Mouse (Mus musculus) ES-E14 (cell line): ENCODE measurements around the gene Ncapd3. TPM values are rescaled to one million over a fixed set of nuclear protein-coding genes. Genes with fewer than 3 reads are reported as not detected.

Source experiments
- DNase-seq: peaks from one replicate; pipeline ENCODE4 v3.0.0-alpha.2; 2013; ENCODE audit warnings: low read depth, low spot score
- H3K27ac ChIP-seq: 2 replicates; pipeline ENCODE4 v1.5.1; 2012; ENCODE audit warnings: low read depth, mild to moderate bottlenecking, low read length, moderate library complexity, mixed read lengths; ENCODE audit not compliant: poor library complexity, insufficient read depth, severe bottlenecking
- H3K36me3 ChIP-seq: 2 replicates; pipeline ENCODE4 v1.6.1; 2012; ENCODE audit warnings: mild to moderate bottlenecking, low read length, moderate library complexity, mixed read lengths; ENCODE audit not compliant: control insufficient read depth, poor library complexity, insufficient read depth, severe bottlenecking
- H3K4me1 ChIP-seq, 2 experiments: fragments of 150-350 bp in 1 of 2; sonication (generic) in 1 of 2; 2 replicates each; pipeline ENCODE4 v1.6.1; 2012; ENCODE audit warnings: low read length in 2 of 2, mild to moderate bottlenecking in 1 of 2, mixed read lengths in 1 of 2; ENCODE audit not compliant: control insufficient read depth in 2 of 2, insufficient read depth in 2 of 2, poor library complexity in 1 of 2
- H3K4me3 ChIP-seq, 2 experiments: fragments of 150-350 bp in 1 of 2; sonication (generic) in 1 of 2; 2 replicates each; pipeline ENCODE4 v1.5.1; 2012; ENCODE audit warnings: low read length in 2 of 2, low read depth in 1 of 2, mild to moderate bottlenecking in 1 of 2, mixed read lengths in 1 of 2; ENCODE audit not compliant: insufficient read depth in 1 of 2, poor library complexity in 1 of 2, severe bottlenecking in 1 of 2
- H3K9ac ChIP-seq: 2 replicates; pipeline ENCODE4 v1.6.1; 2012; ENCODE audit warnings: low read depth, mild to moderate bottlenecking, low read length, mixed read lengths; ENCODE audit not compliant: poor library complexity, insufficient read depth, severe bottlenecking
- H3K9me3 ChIP-seq: fragments of 150-350 bp; sonication (generic); 2 replicates; pipeline ENCODE4 v1.6.1; 2012; ENCODE audit warnings: low read depth, mild to moderate bottlenecking, low read length; ENCODE audit not compliant: control insufficient read depth, insufficient read depth
- CHD2 ChIP-seq: IDR thresholded peaks from 2 replicates; pipeline ENCODE4 v1.6.1; 2014; ENCODE audit warnings: mild to moderate bottlenecking, low read depth, low read length, inconsistent platforms
- HCFC1 ChIP-seq: IDR thresholded peaks from 2 replicates; pipeline ENCODE4 v1.6.1; 2012; ENCODE audit warnings: low read length, inconsistent platforms, borderline replicate concordance; ENCODE audit not compliant: insufficient read depth
- MAFK ChIP-seq: IDR thresholded peaks from 2 replicates; pipeline ENCODE4 v1.6.1; 2014; ENCODE audit warnings: mild to moderate bottlenecking, low read depth, low read length, inconsistent platforms; ENCODE audit not compliant: insufficient read depth
- ZC3H11A ChIP-seq: IDR thresholded peaks from 2 replicates; pipeline ENCODE4 v1.6.1; 2012; ENCODE audit warnings: low read depth, mild to moderate bottlenecking, inconsistent platforms, low read length, borderline replicate concordance
- ZNF384 ChIP-seq: IDR thresholded peaks from 2 replicates; pipeline ENCODE4 v1.6.1; 2012; ENCODE audit warnings: low read depth, low read length, inconsistent platforms
- in situ Hi-C, 2 experiments: fragments of 600-800 bp; cut with MboI; formaldehyde crosslinking; loops; one replicate each; pipeline ENCODE4 v1.15.1; 2025; ENCODE audit warnings: low sequenced_read_pairs in 2 of 2, inconsistent platforms in 1 of 2; ENCODE audit not compliant: unreplicated experiment in 2 of 2
- total RNA-seq: library from RNA; depleted of rRNA; stranded (reverse); fragments of 300-350 nt; gene quantifications from 2 replicates; pipeline ENCODE4 v1.2.3, GENCODE M21; 2012

The Ncapd3 gene
- total RNA-seq, 1 experiment, result 41.5 TPM

DNA sequence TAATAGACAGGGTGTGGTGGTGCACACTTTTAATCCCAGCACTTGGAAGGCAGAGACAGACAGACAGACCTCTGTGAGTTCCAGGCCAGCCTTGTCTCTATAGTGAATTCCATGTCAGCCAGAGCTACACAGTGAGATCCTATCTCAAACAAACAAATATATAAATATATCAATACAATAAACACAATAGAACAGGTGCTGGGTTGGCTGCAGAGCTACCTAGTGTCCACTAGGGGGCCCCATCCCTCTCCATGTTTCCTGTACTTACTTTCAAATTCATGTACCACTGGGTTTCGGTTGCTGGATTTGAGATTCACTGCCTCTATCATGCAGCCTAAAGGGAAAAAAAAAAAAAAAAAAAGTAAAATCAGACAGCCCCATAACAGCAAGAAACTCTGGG lies 76.1 kb downstream of the Ncapd3 start:
- no peak for TF ChIP-seq MAFK
- no peak for TF ChIP-seq ZC3H11A
- TF ChIP-seq CHD2, result no peak
- no peak for TF ChIP-seq ZNF384
- TF ChIP-seq HCFC1, result no peak
- peak; percentile 36 for DNase-seq
- H3K4me1 ChIP-seq, result peaks cover 0 to 4% of the 10 kb centered on the region in 2 experiments; a peak in 1 of 4 replicates
- H3K27ac ChIP-seq, result no peak overlapping the region
- no peaks in the 10 kb centered on the region for H3K9me3 ChIP-seq
- H3K36me3 ChIP-seq, result peaks cover 3% of the 10 kb centered on the region; the same call in 1 of the 2 replicates
- H3K9ac ChIP-seq, result no peak overlapping the region
- in situ Hi-C loops, result no loop called here
- no peak overlapping the region for H3K4me3 ChIP-seq

DNA sequence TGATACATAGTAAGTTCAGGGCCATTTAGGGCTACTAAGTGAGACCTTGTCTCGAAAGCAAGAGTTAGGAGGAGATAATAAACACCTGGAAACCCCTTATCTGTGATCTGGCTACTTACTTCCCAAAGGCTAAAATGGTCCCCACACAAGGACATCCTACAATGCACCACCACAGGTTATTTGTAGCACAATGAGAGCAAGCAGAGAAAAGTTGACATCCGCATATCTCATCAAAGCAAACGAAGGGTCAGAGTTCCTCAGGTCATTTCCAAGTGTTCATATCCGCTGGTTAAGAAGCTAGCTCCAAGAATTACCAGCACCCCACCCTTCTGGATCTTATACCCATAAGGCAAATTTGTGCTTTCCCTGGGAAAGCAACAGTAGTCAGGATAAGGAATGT lies 78.5 kb downstream of the Ncapd3 start:
- H3K4me3 ChIP-seq, result no peak overlapping the region
- no peaks in the 10 kb centered on the region for H3K36me3 ChIP-seq
- in situ Hi-C loops, result no loop called here
- TF ChIP-seq ZNF384, result no peak
- no peak for TF ChIP-seq HCFC1
- TF ChIP-seq CHD2, result no peak
- TF ChIP-seq MAFK, result no peak
- no peak for DNase-seq
- H3K4me1 ChIP-seq, result peaks cover 0 to 4% of the 10 kb centered on the region in 2 experiments; a peak in 1 of 4 replicates
- no peaks in the 10 kb centered on the region for H3K9me3 ChIP-seq
- H3K27ac ChIP-seq, result no peak overlapping the region
- H3K9ac ChIP-seq, result no peak overlapping the region

DNA sequence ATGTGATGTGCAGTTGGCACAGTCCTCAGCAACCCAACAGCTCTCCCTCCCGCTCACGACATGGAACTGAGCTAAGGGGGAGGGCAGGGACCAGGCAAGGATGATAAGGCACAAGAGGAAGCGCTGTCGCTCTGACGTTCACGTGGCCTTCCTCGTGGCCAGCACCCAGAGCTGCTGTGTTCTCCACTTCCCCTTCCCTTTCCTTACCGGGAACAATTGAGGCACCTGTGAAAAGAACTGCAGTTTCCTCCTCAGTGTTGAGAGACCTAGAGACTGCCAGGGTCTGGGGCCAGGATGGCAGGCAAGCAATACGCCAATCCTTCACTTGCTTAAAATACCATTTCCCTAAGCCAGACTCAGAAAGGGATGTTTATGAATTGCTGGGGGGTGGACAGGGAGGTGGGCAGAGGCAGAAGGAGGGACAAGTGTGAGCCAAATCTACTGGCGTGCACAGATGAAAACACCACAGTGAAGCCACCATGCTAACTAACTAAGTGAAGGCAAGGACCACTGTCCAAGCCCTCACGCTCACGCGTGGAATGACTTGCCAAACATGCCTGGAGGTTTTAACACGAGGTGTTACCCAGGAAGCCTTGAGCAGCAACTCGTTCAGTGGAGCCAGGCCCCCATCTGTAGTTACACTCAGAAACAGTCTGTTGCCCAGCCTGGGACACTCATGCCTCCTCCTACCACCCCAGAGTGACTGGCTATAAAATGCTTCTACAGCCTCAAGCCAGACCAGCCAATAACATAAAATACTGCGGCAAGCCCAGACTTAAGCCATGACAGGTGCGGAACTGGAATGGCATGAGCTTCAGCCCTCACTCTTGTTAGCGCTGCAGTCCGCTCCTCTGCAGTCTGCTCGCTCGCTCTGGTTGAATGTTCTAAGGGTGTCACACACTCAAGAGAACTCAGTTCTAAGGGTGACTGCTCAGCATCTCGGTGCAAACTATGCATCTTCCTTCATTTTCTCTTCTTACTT lies 79.8 kb downstream of the Ncapd3 start:
- TF ChIP-seq ZNF384 (no peak), MAFK (no peak), ZC3H11A (no peak), HCFC1 (no peak), CHD2 (no peak)
- peaks cover 0 to 4% of the 10 kb centered on the region in 2 experiments; a peak in 1 of 4 replicates for H3K4me1 ChIP-seq
- no peak overlapping the region for H3K27ac ChIP-seq
- no peaks in the 10 kb centered on the region for H3K36me3 ChIP-seq
- DNase-seq, result no peak
- in situ Hi-C loops, result no loop called here
- H3K9ac ChIP-seq, result no peak overlapping the region
- no peaks in the 10 kb centered on the region for H3K9me3 ChIP-seq
- H3K4me3 ChIP-seq, result no peak overlapping the region

DNA sequence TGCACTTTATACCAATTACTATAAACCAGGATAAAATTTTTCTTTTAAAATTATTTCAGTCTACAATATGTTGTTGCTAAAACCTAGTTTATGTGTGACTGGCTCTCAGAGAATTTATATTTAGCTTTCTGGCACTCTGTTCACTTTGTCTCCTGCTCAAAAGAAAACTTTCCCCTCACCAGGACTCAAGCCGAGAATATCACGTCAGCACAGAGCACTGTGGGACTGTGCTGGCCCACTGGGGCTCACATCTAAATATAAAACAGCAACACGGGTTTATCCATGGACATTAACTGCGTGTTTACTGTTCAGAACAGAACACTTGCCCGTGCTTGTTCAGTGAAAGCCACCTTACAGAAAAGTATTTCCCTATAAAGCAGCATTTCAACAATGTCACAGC lies 80.7 kb downstream of the Ncapd3 start:
- Histone ChIP-seq H3K4me3 (no peak overlapping the region), H3K9me3 (no peaks in the 10 kb centered on the region), H3K9ac (no peak overlapping the region), H3K4me1 (peaks cover 0 to 4% of the 10 kb centered on the region in 2 experiments; a peak in 1 of 4 replicates), H3K36me3 (no peaks in the 10 kb centered on the region), H3K27ac (no peak overlapping the region)
- in situ Hi-C loops, result no loop called here
- TF ChIP-seq HCFC1 (no peak), CHD2 (no peak), ZC3H11A (no peak), MAFK (no peak), ZNF384 (no peak)
- DNase-seq, result no peak
